Mouse (Mus musculus) cerebellum, adult 11 months (tissue): ENCODE measurements around the gene Smarcc2.

Experiments
- DNase-seq: peaks from one replicate; pipeline ENCODE4 v3.0.0; 2022

The Smarcc2 gene

DNA sequence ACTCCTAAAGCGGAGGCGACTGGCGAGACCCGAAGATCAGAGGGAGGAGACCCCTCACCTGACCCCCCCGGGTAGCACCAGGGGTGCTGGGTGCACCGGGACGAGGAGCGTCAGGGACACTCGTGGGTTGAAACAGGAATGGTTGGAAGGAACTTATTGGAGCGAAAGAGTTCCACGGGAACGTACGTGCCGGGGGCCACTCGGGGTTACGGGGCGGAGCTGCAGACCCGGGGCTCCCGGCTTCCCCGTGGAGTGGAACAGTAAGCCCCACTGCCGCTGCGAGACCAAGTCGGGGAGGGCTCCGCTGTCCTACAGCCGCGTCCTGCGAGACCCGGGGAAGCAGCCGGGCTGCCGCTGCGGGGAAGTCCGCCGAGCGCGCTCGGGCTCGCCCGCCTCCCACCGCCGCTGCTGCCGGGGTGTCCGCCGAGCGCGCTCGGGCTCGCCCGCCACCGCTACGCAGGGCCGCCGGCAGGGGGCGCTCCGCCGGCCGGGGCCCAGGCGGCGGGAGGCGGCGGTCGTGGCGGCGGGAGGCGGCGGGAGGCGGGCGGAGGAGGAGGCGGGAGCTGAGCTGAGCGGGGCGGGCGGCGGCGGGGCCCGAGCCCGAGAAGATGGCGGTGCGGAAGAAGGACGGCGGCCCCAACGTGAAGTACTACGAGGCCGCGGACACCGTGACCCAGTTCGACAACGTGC lies at the start of gene Smarcc2:
Gene Smarcc2, plus strand, starts transcription at position 530 of the 690 bp plus-strand sequence.
- peak; percentile 85 for DNase-seq

DNA sequence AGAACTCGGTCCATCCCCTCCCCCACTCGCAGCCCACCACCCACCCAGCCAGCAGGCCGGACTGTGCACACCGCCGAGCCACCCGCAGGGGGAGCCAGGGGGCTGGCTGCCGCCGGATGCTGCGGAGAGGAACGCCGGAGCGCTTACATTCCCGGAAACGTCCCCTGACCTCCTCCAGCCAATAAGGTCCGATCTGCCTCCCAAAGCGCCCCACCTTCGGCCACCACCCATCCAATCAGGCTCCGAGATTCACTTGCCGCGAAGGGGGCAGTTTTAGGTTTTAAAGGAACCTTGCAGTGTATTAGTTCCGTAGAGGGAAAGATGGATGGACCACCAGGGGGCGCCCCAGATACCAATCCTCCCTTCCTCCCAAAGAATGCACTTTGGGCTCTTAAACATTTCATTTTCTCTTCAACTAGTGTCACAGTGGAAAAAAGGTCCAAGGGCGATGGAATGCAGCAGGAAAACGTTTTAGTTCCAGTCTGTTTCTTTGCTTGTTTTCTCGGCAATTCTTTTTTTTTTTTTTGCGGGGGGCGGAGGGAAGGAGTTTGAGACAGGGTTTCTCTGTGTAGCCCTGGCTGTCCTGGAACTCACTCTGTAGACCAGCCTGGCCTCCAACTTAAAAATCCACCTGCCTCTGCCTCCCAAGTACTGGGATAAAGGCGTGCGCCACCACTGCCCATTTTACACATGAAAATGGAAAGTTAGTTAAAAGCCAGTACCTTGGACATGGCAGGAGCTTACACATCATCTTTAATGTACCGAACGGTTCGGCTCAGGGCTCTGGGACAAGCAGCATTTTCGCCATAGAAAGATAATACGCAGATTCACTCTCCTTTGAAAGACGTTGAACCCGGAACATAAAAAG lies 49.1 kb upstream of the Smarcc2 start:
- peak; percentile 97 for DNase-seq

DNA sequence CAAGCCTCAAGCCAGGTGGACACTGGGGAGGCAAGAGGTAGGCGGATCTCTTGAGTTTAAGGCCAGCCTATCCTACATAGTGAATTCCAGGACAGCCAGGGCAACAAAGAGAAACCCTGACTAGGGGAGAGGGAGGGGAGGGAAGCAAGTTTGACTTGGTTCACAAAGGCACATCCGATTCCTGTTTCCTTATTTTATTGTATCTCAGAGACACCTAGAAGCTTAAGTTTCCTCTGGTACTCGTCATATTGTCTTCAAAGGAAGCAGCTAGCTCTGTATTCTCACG lies 48.5 kb upstream of the Smarcc2 start:
- no peak for DNase-seq

DNA sequence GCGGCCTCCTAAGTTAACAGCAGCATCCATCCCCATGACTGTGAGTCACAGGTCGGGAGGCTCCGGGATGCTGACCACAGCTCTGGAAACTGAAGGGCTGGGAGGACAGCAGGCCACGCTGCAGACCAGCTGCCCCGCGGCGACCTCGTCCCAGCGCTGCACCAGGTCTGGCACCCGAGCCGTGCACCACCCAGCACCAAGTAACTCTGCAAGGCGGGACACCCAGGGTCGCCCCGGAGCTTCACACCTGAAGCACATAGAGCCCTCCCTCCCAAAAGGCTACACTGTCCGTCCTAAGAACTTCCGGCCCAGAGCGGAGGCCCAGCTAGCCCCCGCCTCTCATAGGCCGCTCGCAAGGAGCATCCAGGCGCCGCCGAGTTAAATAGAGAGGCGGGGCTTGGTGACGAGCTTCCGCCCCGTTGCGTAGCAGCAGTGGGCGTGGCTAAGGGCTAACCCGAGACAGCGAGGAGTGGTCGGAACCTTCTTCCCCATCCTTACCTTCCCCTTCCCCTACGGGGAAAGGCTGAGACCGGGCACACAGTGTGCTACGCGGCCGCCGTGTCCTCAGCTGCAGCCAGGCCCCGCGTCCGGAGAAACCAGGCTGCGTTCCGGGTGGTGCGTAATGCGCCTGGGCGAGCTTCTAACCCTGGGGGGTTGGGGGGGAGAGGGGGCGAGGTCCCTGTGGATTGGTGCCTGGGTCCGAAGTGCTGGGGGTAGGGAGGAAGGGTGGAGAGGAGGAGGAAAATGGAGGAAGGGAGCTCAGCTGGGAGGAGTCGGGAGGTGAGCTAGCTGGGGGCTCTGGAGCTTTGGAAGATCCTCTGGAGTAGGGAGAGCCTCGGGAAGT lies 47.6 kb upstream of the Smarcc2 start, which contains the start of the genes Nabp2 and Rnf41:
Gene Nabp2, minus strand, starts transcription at position 282 of the 844 bp plus-strand sequence.
Gene Rnf41, plus strand, starts transcription at position 447 of the 844 bp plus-strand sequence.
- DNase-seq, result peak; percentile 92

DNA sequence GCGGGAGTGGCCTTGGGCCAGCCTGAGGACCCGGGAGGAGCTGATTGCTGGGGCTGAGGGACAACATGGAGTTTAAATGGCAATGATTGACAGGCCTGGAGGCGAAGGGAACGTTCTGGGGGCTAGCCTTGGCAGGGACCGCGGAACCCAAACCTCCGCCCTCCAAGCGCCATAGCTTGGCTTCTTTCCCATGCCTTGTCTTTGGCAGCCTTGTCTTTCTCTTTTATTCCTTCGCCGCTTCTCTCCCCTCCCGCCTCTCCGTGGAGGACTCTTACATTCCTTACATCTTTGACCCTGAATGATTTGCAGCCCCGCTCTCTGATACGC lies 47.0 kb upstream of the Smarcc2 start:
- DNase-seq, result peak; percentile 54

DNA sequence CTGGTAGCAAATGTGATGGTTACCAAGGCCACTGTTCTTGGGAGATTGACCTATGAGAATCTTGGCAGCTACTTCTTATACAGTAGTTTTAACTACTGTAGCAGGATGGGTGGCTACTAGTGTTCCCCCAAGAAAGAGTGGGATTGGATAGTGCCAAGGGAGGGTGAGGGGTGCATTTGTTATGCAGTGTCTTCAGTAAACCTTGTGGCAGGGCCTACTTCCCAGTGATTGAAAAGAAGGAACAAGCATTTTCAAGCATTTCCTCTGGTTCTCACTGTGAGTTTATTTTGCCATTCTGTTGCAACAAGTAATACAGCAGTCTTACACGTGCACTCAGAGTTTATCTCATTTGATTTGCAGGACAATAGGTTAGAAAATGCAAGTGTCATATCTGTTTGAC lies 46.5 kb upstream of the Smarcc2 start:
- no peak for DNase-seq

DNA sequence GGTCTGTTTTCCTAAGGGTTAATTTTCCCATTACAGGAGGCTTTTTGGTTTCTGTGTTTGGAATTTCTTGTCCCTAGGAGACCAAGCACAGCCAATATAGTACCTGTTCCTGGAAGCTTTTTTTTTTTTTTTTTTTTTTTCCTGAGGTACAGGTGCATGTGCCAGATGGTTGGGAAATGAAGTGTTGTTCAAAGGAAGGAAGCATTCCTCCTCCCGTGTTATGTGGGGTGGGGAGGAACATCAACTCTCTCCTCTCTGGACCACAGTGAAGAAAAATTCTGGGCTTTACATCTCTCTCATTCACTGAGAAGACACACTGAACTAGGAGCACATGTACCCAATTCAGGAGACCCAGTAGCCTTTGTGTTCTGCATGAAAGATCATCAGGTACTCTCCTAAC lies 46.0 kb upstream of the Smarcc2 start:
- no peak for DNase-seq

DNA sequence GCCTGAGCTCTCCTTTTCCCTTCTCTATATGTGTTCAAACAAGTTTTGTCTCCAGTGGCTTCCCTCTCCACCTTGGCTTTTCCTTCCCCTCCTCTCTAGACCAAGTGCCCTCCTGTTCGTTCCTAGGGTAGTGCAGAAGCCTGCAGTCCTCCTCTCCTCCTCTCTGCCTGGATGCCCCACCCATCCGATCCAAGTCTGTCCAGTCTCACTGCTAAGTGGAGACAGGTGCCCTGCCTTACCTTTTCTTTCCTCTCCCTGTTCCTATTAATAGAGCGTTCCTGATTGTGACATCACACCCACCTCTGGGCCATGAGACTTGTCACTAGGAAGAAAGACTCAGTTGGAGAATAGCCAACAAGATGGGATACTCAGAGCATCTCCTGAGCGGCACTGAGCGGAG lies 44.2 kb upstream of the Smarcc2 start:
- DNase-seq, result no peak

DNA sequence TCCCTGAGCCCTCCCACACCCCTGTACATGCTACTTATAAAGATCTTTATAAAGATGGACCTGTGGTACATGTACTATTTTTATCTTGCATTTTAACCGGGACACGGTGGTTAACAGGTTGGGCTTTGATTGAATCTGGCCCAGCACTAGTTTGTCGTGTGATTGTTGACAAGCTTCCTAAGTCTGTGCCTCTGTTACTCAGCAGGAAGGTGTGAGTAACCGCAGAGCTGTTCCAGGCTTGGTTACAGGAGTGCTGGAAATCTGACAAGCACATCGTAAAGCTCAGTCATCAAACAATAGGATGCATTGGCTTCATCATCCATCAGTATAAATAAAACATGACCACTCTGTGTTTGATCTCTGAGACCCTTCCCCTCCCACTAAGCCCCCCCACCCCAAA lies 36.6 kb upstream of the Smarcc2 start:
- no peak for DNase-seq

DNA sequence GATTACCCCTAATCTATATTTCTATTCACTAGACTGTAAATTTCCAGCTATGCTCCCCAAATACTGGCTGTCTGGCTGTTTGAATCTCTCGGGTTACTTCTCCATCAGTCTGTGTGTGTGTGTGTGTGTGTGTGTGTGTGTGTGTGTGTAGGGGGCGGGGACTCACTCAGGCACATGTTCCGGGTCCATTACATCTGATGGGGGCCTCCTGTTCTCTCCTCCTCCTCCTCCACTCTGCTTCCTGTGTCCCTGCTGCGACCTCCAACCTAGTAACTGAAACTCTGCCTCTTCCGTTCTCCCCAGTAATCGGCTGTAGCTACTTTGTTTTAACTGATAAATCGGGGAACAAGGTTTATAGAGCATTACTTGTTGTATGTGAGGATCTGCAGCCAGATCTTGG lies 34.4 kb upstream of the Smarcc2 start:
- DNase-seq, result no peak

DNA sequence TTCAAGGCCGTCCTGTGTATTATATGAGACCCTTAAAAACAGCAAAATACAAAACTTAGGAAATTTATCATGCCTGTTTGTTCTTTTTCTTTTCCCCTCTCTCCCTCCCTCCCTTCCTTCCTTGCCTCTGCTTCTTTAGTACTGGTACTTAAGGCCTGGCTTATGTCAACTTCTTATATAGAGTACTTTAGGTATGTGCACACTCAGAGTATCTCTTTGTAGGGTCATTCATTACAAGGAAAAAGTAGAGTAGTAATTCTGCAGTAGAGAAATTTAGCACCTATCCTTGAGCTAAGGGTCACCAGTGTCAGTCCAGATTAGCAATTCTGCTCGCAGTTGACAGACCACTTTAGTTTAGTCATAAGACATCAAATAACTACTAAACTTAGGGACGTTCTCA lies 33.8 kb upstream of the Smarcc2 start:
- DNase-seq, result no peak

DNA sequence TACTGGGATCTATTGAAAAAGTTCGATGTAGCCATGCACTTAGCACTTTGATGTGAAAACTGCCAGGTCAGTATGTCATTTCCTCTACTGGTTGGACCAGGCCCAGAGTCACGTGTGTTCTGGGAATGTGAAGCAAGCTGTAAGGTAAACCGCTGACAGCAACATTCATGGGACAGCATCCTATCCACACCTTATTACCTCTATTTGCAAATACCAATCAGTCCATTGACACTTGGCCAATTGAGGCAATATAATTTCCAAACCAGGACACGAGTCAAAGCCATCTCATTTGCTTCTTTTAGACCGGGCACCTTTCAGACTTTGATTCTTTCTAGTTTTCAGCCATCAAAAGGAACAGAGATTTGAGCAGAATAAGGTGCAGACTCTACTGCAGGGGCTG lies 30.0 kb upstream of the Smarcc2 start:
- no peak for DNase-seq

DNA sequence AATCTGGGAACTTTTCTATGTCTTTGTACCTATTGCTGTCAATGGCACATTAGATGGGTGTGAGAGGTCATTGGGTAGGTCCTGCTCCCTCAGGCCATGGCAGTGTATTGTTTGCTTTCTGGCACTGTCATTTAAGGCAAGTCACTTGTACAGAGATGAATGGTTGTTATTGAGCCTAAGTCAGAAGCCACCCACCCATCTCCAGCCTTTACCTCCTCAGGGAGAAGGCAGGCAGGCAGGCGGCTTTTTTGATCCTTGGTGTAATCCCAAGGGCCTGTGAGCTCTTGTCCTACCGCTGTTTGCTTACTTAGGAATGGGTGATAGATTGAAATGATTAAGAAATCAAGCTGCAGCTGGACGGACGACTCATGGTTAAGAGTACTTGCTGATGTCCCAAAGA lies 29.6 kb upstream of the Smarcc2 start:
- DNase-seq, result no peak

DNA sequence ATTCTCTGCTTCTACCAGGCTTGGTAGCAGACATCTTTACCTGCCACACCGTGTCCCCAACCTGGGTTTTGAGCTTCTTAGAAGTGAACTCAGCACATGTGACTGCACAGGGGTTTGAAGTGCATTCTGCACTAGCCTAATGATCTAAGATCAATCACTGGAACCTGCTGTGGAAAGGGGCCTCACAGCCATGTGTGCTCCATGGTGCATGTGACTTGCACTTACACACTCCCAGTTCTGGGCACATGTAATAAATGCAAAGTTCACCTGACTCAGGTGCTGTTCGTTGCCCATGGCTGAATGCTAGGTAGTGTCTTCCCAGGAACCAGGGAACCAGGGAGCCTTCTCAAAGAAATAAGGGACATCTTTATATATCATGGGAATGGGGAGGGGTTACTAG lies 25.6 kb upstream of the Smarcc2 start:
- DNase-seq, result no peak

DNA sequence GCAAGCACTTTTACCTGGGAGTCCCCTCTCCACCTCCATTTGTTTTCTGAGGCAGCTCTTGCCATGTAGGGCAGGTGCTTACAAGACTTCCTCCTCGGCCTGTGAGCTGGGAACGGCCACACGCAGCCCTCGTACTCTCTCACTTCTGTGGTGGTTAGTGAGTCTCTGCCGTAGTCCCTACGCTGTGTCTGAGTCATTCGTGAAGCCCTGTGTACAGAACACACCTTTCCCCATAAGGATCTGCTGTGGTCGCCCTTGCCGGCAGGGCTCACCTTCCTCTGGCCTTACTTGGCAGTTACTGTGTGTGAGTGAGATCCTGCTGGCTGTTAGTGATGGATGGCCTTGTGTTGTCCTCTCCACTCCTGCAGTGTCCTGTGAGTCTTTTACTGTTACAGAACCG lies 24.4 kb upstream of the Smarcc2 start:
- DNase-seq, result no peak

DNA sequence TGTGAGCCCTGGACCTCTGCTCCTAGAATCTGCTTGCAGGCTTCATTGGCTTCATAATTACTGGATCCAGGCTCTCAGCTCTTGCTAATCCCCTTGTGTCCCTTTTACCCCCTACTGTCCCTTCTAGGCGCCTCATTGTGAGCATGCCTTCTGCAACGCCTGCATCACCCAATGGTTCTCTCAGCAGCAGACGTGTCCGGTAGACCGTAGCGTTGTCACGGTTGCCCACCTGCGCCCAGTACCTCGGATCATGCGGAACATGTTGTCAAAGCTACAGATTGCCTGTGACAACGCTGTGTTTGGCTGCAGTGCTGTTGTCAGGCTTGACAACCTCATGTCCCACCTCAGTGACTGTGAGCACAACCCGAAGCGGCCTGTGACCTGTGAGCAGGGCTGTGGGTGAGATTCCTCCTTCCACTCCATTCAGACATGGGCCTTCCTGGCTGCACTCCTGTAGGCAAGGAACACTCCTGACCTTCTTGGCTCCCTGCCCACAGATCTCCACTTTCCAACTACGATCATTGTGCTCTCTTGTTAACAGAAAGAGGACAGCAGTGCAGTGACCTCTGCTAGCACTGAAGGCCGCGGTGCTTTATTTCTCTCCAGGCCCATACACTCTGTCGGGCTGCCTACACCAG lies 23.7 kb upstream of the Smarcc2 start:
- peak; percentile 68 for DNase-seq

DNA sequence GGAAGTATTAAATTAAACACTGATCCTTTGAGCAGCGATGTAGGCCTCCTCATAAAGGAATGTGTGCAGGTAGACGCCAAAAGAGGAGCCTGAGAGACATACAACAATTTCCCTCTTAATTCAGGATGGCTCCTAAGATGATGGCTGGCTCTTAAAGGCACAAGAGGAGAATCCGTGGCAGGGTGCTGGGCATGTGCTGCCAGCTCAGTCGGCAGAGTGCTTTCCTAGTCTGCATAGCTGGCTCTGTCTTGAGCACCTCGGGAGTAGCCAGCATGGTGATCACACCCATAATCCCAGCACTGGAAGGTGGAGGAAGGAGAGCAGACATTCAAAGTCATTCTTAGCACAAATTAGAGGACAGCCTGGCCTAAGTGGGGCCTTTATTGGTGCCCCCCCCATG lies 23.2 kb upstream of the Smarcc2 start:
- DNase-seq, result no peak

DNA sequence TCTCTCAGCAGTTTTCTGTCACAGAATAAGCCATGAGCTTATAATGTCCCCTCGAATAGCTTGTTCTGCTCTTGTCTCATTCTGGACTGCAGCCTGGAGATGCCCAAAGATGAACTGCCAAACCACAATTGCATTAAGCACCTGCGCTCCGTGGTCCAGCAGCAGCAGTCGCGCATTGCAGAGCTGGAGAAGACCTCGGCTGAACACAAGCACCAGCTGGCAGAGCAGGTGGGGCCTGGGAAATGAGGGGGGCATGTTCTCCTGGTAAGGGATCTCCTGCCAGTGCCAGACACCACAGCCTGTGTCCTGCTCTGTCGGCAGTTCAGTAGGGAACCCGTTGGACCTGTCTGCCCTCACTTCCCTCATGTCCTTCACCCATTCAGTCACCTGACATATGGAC lies 22.7 kb upstream of the Smarcc2 start:
- peak; percentile 53 for DNase-seq

DNA sequence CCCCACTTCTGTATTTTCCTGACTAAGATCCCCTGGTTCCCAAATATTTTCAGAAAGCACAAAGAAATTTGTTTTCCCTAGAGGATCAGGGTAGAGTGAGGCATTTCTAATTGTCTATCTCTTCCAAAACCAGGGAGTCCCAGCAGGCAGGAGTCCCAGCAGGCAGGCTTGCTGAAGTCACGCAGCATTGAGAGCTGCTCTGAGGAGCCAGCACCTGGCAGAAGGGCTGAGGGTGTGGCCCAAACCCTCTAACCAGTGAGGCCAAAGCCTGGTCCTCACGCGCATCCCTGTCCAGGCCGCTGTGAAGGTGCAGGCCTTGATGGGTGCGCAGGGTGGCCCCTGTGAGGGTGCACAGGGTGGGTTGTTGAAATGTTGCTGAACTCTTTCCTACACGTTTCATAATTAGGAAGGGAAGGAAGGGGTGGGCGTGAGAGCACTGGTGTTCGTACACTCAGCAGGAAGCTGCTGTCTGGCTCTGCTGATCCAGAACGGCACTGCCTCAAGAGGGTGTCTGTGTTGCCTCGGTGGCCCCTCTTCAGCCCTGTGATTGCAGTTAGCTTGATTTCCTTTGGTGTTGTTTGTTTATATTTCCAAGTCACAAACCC lies 20.3 kb upstream of the Smarcc2 start:
- DNase-seq, result no peak

DNA sequence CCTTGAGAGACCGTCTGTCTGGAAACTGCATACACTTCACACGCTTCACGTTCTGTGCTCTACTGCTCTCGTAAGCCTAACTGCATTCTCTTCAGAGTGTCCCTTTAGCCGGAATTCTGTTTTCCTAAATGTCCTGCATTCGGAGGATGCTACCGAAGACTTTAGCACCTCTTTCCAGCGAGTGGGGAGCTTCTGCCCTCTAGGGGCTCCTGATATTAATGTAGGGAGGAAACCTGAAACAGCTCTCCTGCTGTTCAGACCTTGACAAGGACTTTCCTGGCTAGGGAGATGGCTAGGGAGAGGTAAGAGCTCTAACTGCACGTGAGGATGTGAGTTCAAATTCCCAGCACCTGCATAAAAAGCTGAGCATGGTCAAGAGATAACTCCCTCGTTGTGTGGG lies 18.6 kb upstream of the Smarcc2 start:
- DNase-seq, result no peak

DNA sequence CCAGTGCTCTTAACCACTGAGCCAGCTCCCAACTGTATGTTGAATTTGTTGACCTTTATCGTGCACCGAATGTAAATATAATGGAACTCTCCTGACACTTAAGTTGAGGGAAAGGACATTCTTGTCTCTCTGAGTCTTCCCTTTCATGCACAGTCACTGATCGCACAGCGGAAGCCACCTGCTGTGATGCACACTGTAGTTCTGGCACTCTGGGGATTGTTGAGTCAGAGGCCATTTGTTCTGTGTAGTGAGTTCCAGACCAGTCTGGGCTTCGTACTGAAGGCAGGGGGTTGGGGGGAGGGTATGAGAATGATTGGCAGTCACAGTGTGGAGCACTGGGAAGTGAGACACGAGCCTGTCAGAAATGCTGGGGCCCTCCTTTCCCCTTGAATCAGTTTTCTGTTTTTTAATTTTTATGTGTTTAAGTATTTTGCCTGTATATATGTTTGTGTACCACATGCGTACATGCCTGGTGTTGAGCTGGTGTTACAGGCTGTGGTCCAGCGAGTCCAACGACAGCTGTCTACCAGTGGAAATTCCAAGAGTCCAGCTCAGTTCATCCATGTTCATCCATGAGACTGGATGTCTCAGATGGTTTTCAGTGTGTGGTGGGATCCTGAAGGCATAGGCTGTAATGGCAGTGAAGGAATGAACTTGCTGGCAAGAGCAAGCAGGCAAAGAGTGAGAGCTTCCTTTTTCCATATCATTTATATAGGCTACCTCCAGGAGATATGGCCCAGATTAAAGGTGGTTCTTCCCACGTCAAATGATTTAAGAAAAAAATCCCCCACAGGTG lies 17.5 kb upstream of the Smarcc2 start:
- no peak for DNase-seq

DNA sequence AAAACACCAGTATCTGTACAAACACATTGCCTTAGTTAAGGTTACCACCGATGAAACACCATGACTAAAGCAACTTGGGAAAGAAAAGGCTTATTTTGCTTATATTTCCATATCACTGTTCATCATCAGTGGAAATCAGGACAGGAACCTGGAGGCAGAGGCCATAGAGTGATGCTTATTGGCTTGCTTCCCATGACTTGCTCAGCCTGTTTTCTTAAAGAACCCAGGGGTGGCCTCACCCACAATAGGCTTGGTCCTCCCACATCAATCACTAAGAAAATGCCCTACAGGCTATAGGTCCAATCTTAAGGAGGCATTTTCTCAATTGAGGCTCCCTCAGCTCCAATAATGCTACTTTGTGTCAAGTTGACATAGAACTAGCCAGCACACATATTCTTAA lies 16.3 kb upstream of the Smarcc2 start:
- no peak for DNase-seq
